Mouse (Mus musculus) kidney, embryonic 14.5 days (tissue): ENCODE measurements at regions not wholly inside any gene's neighbourhood (a gene's known extent, or its start where the extent isn't known, plus 50 kb on each side); places are given as distances from the start of the nearest gene placed in this dataset.

Experiments
- ATAC-seq: fragments of 200-750 bp; cut with Nextera tagmentation; 2 replicates; pipeline ENCODE4 v1.8.0; 2017; ENCODE audit warnings: moderate number of reproducible peaks, mild to moderate bottlenecking, moderate TSS enrichment, moderate library complexity; ENCODE audit not compliant: low FRiP score, low TSS enrichment
- H3K27ac ChIP-seq: fragments of 300-500 bp; sonication (generic); 2 replicates; pipeline ENCODE4 v1.5.1; 2014; ENCODE audit warnings: low read depth, mild to moderate bottlenecking, low read length, moderate library complexity, mixed read lengths
- H3K27me3 ChIP-seq: fragments of 300-500 bp; sonication (generic); 2 replicates; pipeline ENCODE4 v1.6.1; 2014; ENCODE audit warnings: mild to moderate bottlenecking, low read length; ENCODE audit not compliant: control insufficient read depth, insufficient read depth
- H3K36me3 ChIP-seq: fragments of 300-500 bp; sonication (generic); 2 replicates; pipeline ENCODE4 v1.6.1; 2014; ENCODE audit warnings: low read length, mixed read lengths; ENCODE audit not compliant: control insufficient read depth, insufficient read depth
- H3K4me1 ChIP-seq: fragments of 300-500 bp; sonication (generic); 2 replicates; pipeline ENCODE4 v1.6.1; 2014; ENCODE audit warnings: low read length, mixed read lengths; ENCODE audit not compliant: control insufficient read depth, insufficient read depth
- H3K4me2 ChIP-seq: fragments of 300-500 bp; sonication (generic); replicated peaks from 2 replicates; pipeline ENCODE4 v1.6.1; 2014; ENCODE audit warnings: low read depth, mild to moderate bottlenecking, low read length
- H3K4me3 ChIP-seq: fragments of 300-500 bp; sonication (generic); 2 replicates; pipeline ENCODE4 v1.5.1; 2014; ENCODE audit warnings: mild to moderate bottlenecking, low read length
- H3K9ac ChIP-seq: fragments of 300-500 bp; sonication (generic); 2 replicates; pipeline ENCODE4 v1.6.1; 2014; ENCODE audit warnings: low read depth, mild to moderate bottlenecking, low read length, moderate library complexity
- H3K9me3 ChIP-seq: fragments of 300-500 bp; sonication (generic); 2 replicates; pipeline ENCODE4 v1.6.1; 2016; ENCODE audit warnings: low read length; ENCODE audit not compliant: control insufficient read depth
- WGBS: fragments of 180-500 bp; shearing (Covaris S2); extraction: QIAGEN DNeasy Blood & Tissue Kit; methylation state at CpG from one replicate; pipeline ENCODE4 v1.1.7; 2014; 5-methylcytosine and 5-hydroxymethylcytosine counted together

DNA sequence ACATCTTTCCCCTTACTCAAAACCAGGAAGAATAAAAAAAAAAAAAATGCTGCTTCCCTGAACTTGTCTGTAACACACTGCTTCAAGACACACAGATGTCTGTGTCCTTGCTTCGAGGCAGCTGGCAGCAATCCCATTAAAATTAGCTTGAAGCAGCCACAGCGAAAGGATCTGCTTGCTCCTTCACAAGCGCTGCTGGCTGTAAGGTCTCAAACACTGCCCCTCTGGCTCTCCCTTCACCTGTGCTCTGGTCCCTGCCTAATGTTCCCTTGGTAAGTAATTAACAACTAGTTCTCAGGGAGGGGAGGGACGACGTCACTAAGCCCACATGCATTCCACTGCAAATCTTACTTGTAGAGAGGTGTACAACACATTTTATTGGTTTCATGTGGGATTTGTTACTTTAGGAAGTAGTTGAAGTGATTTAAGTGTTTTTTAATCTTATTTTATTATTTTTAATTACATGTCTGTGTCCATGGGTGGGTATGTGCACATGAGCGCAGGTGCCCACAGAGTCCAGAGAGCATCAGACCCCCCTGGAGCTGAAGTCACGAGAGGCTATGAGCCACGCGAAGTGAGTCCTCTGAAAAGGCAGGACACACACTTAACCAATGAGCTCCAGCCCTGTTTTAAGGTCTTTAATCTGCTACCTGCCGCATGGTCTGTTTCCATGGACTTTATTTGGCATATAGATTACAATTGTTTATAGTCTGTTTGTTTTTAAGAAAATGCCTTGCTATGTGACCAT is 61.1 kb upstream of the Cers6 start:
- no peak overlapping the region for H3K4me3 ChIP-seq
- ATAC-seq: peak; percentile 73; the same call in 1 of the 2 replicates
- no peak overlapping the region for H3K4me2 ChIP-seq
- H3K4me1 ChIP-seq: no peaks in the 10 kb centered on the region
- H3K9me3 ChIP-seq: no peaks in the 10 kb centered on the region
- H3K27ac ChIP-seq: no peak overlapping the region
- H3K36me3 ChIP-seq: no peaks in the 10 kb centered on the region
- H3K9ac ChIP-seq: no peak overlapping the region
- H3K27me3 ChIP-seq: no peaks in the 10 kb centered on the region
- 55% methylated on average over 10 of the region's 10 CpGs for WGBS

DNA sequence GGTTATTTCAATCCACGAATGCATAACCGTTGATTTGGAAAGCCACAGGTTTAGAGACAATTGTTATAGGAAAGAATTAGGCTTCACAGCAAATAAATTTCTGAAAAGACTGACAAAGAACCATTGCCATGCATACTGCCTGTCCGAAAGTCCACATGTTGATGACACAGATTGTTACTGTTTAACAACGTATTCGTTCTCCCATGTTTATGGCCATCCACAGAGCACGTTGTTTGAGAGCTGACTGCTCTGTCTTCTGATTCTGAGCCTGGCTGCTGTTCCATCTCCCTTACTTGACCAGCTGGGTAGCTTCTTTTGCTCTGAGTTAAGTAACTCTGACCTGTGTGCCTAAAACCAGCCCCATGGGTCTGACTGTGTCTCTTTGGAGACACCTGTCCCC is 57.1 kb upstream of the Cers6 start:
- Histone ChIP-seq H3K27ac (no peak overlapping the region), H3K9me3 (no peaks in the 10 kb centered on the region), H3K9ac (no peak overlapping the region), H3K36me3 (no peaks in the 10 kb centered on the region), H3K27me3 (no peaks in the 10 kb centered on the region), H3K4me2 (no peak overlapping the region), H3K4me3 (no peak overlapping the region), H3K4me1 (peaks cover 4% of the 10 kb centered on the region; the same call in 1 of the 2 replicates)
- no peak for ATAC-seq
- WGBS: 84% methylated on average over 6 of the region's 6 CpGs

DNA sequence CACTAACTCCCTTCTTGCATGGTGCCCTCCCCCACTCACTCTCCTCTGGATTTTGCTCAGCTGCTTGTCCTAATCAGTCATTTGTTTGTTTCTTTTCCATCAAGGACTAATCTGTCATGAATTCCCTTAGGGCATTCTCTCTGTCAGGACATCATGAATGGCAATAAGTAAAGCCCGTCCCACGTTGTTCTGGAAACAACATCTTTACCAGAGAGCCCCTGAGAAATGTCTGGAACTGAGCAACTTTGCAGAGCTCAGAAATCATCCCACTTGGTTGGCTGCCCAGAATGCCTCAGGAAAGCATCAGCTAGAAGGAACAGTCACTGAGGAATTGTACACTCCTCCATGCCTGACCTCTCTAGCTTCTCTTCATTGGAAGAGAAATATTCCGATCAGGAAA is 55.4 kb upstream of the Cers6 start:
- H3K27ac ChIP-seq: peak overlapping the region; percentile 44; the same call in 1 of the 2 replicates
- H3K4me2 ChIP-seq: no peak overlapping the region
- H3K9ac ChIP-seq: no peak overlapping the region
- H3K36me3 ChIP-seq: no peaks in the 10 kb centered on the region
- 26% methylated on average over 3 of the region's 3 CpGs for WGBS
- peaks cover 4% of the 10 kb centered on the region; the same call in 1 of the 2 replicates for H3K4me1 ChIP-seq
- H3K4me3 ChIP-seq: no peak overlapping the region
- no peaks in the 10 kb centered on the region for H3K9me3 ChIP-seq
- no peaks in the 10 kb centered on the region for H3K27me3 ChIP-seq
- peak; percentile 81; the same call in 1 of the 2 replicates for ATAC-seq

DNA sequence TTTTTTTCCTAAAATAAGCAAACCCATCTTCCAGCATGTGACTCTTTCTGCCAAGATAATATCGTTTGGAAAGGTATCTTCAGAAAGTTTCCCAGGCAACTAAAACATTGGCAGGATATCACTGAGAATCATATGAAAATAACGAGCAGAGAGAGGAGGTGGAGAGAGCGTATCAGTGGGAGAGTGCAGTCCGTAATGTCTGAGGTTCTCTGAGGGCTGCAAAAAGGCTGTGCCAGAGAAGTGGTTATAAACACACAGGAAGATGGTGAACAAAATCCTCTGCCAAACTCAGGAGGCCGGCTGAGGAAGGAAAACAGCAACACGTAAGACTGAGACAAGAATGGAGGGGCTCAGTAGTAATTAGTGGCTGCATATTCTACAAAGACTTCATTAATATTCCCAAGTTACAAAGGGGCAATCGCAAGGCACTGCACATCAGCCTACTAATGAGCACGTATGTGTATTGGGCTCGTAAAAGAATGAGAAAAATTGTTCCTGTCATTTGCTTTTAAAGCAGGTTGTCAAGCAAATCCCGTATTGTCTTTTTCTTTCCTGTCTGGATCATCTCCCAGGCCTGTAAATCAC is 54.8 kb upstream of the Cers6 start:
- 36% methylated on average over 10 of the region's 10 CpGs for WGBS

More for the DNA sequence above, 54.8 kb upstream of the Cers6 start:
- Histone ChIP-seq H3K27me3 (no peaks in the 10 kb centered on the region), H3K9me3 (no peaks in the 10 kb centered on the region), H3K4me1 (peaks cover 4% of the 10 kb centered on the region; the same call in 1 of the 2 replicates), H3K4me3 (no peak overlapping the region), H3K4me2 (no peak overlapping the region), H3K27ac (peak overlapping the region; percentile 30; the same call in 1 of the 2 replicates), H3K36me3 (no peaks in the 10 kb centered on the region), H3K9ac (no peak overlapping the region)
- ATAC-seq: no peak
